Mouse (Mus musculus) liver, adult 2 months (tissue): ENCODE results near the gene Efhd2.

Source experiments
- CTCF ChIP-seq: fragments of 200-500 bp; IDR thresholded peaks from 2 replicates; pipeline ENCODE4 v1.5.1; 2011; ENCODE audit warnings: low read depth, low read length, control low read depth
- POLR2A ChIP-seq: fragments of 200-500 bp; IDR thresholded peaks from 2 replicates; pipeline ENCODE4 v1.6.1; 2011; ENCODE audit warnings: low read length, control low read depth; ENCODE audit not compliant: insufficient read depth; ENCODE audit errors: extremely low read depth

DNA sequence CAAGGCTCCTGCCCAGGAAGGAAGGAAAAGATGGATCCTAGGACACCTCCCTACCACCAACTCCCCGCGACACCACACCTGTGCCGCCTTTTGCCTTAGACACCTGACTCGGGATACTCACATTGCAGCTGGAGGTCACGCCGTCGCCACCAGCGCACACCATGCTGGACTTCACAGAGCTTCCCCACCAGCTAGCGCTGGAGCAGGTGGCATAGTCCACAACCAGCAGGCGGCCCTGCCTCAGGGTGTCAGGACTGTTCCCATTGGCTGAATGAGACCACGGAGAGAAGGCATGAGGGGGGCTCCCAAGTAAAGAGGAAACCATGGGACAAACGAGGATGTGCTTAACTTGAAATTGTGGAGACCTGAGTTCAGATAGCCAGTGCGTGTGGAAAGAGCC, 55.9 kb downstream of the Efhd2 start:
- no peak for TF ChIP-seq CTCF
- no peak for TF ChIP-seq POLR2A
